Mouse (Mus musculus) hindlimb bud, embryonic 11.5 days (tissue): Measurements from ENCODE around the gene Utf1.

Experiments
- DNase-seq: peaks from one replicate; pipeline ENCODE4 v3.0.0-alpha.2; 2012; ENCODE audit warnings: low read depth, low spot score; ENCODE audit errors: extremely low spot score

Gene Utf1

GRCm38 (mm10) chr7:139943674-139944281 is at the start of gene Utf1:
Gene Utf1, plus strand, starts transcription at chr7:139943789.
- DNase-seq, result no peak

GRCm38 (mm10) chr7:139894655-139895557 is 48.7 kb upstream of the Utf1 start, which contains the start of gene Kndc1:
Gene Kndc1, plus strand, starts transcription at chr7:139894696.
- no peak for DNase-seq

DNA sequence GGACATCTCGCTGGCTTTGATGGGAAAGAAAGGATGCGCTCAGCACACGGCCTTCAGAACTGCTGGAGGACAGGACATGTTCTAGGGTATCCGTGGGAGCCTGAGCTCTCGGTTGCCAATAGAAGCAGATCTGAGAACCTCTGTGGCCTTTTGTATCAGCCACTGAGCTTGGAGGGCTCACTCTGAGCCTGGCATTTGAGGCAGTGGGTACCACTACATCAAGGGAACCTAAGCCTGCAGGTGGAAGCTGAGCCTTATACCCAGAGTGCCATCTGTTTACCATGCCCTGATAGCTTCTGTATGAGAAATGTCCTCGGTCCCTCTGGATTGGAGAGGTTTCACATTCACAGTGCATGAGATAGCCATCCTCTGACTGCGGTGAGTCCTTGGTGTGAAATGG is 47.3 kb upstream of the Utf1 start:
- no peak for DNase-seq

DNA sequence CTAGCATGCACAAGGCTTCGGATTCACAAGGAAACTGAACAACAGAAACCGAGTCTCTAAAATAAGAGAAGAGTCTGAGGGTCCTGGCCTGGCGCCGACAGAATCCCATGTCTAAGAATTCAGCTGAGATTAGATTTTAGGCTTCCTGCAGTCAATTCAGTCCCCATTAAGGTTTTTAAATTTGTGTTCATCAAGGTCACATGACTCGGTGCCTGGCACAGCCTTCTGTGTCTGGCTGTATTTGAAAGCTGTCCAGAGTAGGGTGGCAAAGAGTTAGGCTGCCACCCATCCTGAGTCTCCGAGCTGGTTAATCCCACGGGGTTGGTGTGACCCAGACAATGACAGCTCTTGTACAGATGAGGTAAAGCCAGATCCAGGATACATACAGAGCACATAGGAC is 46.8 kb upstream of the Utf1 start:
- no peak for DNase-seq

- DNase-seq, result no peak
Measured at GRCm38 (mm10) chr7:139898606-139899005, 45.0 kb upstream of the Utf1 start.

DNA sequence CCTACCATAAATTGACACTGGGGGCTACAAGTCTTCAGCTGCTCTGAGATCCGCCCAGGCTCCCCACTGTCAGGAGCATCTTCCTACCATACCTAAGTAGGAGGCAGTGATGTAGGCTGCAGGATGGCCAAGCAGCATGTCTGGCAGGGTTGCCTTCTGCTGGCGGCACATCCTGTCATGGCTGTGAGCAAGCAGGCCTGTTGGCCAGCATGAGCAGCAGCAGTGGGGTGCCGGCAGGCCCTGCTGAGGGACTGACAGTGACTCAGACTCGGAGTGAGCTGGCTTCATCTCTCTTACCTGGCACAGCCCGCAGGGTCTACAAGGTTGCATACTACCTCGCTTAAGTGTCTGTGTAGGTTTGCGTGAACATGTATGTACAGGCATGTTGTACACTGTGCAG is 44.1 kb upstream of the Utf1 start:
- DNase-seq, result no peak

- DNase-seq, result no peak
Measured at GRCm38 (mm10) chr7:139900456-139900855, 43.1 kb upstream of the Utf1 start.

GRCm38 (mm10) chr7:139900896-139901295 is 42.7 kb upstream of the Utf1 start:
- no peak for DNase-seq

GRCm38 (mm10) chr7:139901981-139902380 is 41.6 kb upstream of the Utf1 start:
- DNase-seq, result no peak

GRCm38 (mm10) chr7:139905261-139905660 is 38.3 kb upstream of the Utf1 start:
- DNase-seq, result no peak

- DNase-seq, result no peak
Measured at GRCm38 (mm10) chr7:139905661-139906060, 37.9 kb upstream of the Utf1 start.

DNA sequence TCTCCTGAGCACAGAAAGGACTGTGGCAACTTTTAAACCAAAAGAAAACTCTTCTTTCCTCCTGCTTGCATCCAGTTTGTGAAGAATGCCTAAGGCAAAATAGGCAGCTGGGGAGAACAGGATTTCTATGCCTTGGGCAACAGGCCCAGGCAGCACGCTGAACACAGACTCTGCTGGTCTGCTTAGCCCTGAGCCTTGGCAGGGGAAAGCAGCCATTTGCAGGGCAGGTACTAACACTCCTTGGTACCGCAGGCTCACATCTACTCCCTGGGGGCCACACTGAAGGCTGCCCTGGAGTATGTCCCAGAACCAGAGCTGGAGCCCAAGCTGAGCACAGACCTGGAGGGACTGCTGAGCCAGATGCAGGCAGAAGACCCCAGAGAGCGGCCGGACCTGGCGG is 35.4 kb upstream of the Utf1 start:
- no peak for DNase-seq

- DNase-seq, result no peak
Measured at GRCm38 (mm10) chr7:139909469-139909868, 34.1 kb upstream of the Utf1 start.

GRCm38 (mm10) chr7:139910204-139910835 is 33.3 kb upstream of the Utf1 start:
- no peak for DNase-seq

- DNase-seq, result no peak
Measured at GRCm38 (mm10) chr7:139914141-139915047, 29.2 kb upstream of the Utf1 start.

DNA sequence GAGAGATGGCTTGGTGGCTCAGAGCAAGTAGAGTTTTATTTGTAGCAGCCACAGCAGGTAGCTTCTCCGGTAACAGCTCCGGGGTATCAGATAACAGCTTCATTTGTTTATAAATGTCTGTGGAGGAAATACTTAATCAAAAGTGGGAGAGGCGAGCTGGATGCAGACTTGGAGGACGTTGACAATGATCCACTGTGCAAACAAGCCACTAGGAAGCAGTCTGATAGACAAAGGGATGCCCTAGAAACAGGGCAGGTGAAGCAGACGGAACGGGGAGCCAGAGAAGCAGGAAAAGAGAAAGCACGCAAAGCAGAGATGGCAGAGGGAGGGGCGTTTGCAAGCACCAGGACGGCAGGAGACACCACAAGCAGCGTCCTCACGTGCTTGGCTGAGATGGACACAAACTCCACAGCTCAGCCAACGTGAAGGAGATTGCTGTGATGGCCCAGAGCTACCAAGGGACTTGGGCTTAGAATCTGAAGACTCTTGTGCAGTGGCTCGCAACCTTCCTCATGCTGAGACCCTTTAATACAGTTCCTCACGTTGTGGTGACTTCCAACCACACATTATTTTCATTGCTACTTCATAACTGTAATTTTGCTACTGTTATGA is 27.8 kb upstream of the Utf1 start:
- no peak for DNase-seq

DNA sequence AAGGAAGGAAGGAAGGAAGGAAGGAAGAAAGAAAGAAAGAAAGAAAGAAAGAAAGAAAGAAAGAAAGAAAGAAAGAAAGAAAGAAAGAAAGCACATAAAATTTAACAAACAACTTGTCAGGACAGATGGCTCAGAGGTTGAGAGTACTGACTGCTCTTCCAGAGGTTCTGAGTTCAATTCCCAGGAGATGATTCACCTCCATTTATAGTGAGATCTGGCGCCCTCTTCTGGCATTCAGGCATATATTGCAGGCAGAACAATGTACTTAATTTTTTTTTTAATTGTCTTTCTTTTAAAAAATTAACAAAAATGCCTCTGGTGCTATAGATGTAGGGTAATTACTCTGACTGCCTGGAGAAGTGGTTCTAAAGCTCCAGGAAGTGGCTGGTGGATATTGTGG is 27.2 kb upstream of the Utf1 start:
- no peak for DNase-seq

DNA sequence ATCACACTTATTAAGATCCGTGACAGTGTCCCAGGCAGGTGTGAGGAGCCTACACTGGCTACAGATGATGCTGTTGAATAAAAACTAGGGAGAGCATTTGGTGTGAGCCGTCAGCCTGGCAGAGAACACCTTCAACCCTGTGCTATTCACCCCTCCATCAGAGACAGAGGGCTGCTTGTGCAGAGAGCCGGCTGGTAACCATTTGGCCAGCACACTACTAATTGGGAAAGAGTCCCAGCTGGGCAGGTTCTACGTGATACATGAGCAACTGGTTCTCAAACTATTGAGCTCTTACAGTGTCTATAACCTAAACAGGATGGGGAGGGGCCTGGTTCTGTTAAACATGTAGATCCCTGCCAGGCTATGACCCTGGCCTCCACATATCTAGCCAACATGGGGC is 25.3 kb upstream of the Utf1 start:
- DNase-seq, result no peak

- DNase-seq, result no peak
Measured at GRCm38 (mm10) chr7:139930732-139931131, 12.9 kb upstream of the Utf1 start.

- DNase-seq, result no peak
Measured at GRCm38 (mm10) chr7:139936705-139937104, 6.9 kb upstream of the Utf1 start.
